Mouse (Mus musculus): Measurements from ENCODE around the gene Maml2.

Maml2 gene

DNA sequence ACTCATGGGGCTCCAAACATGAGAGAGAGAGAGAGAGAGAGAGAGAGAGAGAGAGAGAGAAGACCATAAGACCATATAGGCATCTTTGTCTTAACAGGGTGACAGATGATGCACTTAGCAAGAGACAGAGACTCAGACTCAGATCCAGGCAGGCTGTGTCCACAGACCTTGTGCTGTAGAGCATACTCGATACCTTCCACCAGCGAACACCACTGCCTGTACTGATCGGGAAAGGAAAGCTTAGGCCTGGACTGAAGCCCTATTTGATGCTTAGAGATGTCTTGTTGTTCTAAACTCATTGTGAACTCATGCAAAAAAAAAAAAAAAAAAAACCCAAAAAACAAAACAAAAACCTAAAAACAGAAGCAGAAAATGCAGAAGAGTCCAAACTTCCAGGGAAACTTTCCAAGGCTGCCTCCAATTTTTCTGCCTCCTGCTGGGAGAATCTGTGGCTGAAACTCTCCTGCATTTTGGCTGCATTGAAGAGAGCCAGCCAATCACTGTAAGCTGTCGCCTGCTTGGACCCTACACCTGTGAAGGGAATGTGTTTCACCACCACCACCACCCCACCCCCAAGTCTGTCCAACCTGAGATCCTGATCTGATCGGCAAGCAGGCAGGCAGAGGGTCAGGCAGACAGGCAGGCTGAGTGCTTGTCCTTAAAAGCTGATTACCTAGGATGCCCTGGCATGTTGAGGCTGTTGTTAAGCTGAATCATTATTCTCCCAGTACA, 268.6 kb downstream of the Maml2 start:
- DNase-seq (ENCODE audit: low read depth, low spot score), result no peak

GRCm38 (mm10) chr9:13569023-13569422, 271.3 kb downstream of the Maml2 start:
- DNase-seq (ENCODE audit: low read depth, low spot score), result no peak

- no peak for DNase-seq (ENCODE audit: low read depth, low spot score)
Observed at GRCm38 (mm10) chr9:13572847-13573246, 275.1 kb downstream of the Maml2 start.

GRCm38 (mm10) chr9:13574059-13574458, 276.3 kb downstream of the Maml2 start:
- DNase-seq (ENCODE audit: low read depth, low spot score), result no peak

DNA sequence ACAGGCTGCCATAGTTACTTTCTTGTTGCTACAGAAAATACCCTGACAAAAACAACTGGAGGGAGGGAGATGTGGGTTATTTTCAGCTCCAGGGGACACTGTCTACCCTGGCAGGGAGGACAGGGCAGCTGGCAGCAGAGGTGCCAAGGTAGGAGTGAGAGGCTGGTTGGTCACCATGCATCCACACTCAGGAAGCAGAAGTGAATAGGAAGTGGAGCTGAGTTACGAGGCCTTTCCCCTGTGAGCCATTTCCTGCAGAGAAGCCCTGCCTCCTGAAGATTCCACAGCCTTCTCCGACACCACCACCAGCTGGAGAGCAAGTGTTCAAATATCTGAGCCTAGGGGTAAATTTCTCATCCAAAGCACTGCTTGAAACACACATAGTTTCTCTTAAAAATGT, 277.2 kb downstream of the Maml2 start:
- no peak for DNase-seq (ENCODE audit: low read depth, low spot score)

- no peak for DNase-seq (ENCODE audit: low read depth, low spot score)
Observed at GRCm38 (mm10) chr9:13577150-13577549, 279.4 kb downstream of the Maml2 start.

- no peak for DNase-seq (ENCODE audit: low read depth, low spot score)
Observed at GRCm38 (mm10) chr9:13581184-13581583, 283.4 kb downstream of the Maml2 start.

DNA sequence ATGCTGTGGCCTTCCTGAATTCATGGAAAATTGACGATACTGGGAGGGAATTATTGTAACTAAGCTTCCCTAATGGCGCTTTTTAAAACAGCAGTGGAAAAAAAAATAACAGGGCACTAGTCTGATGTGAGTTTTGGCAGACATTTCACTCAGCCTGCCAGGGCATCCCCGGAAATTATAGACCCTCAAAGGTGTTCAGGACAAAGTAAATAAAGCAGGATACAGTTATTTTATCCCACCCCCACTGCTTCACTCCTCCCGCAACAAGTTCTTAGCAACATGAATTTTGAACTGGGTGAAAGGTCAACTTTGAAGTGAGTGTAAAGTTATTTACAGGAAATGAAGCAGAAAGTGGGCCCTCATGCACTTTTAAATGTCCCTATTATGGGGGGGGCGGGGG, 286.2 kb downstream of the Maml2 start:
- DNase-seq (ENCODE audit: low read depth, low spot score), result no peak

DNA sequence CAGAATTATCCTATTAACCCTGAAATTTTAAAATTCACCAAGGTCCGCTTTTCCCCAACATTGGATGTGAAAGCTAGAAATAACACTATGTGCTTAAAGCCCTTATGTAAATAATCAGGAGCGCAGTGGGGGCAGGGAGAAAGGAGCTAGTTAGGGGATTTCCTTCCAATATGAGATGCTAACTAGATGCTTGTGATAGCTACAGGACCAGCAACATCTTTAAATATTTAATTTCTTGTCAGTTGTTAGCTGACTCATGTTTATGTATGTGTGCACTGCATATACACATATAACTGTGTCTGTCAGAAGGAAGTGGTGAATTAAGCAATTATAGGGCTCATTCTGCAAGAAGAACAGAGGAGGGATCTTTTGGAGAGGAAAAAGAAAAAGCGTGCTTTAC, 286.7 kb downstream of the Maml2 start:
- no peak for DNase-seq (ENCODE audit: low read depth, low spot score)

GRCm38 (mm10) chr9:13587085-13587933, 289.6 kb downstream of the Maml2 start:
- no peak for DNase-seq (ENCODE audit: low read depth, low spot score)

- DNase-seq (ENCODE audit: low read depth, low spot score), result no peak
Observed at GRCm38 (mm10) chr9:13588786-13589185, 291.0 kb downstream of the Maml2 start.

DNA sequence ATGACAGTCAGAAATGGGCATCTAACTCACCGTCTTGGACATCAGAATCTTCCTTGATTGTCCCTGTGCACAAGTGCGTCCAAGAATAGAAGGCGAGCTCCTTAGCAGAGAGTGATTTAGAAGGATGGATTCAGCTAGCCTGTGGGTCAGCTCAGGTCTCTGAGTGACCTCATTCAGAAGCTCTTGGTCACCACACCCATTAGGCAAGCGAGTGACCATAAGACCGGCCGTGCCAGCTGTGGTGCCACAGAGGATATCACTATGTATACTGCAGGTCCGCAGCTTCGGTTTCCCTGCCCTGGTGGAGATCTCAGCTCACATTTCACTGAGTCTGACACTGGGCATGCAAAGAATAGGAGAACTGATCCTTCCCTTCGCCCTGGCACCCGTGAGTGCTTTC, 294.9 kb downstream of the Maml2 start:
- DNase-seq (ENCODE audit: low read depth, low spot score), result no peak

- no peak for DNase-seq (ENCODE audit: low read depth, low spot score)
Observed at GRCm38 (mm10) chr9:13597736-13598135, 300.0 kb downstream of the Maml2 start.

DNA sequence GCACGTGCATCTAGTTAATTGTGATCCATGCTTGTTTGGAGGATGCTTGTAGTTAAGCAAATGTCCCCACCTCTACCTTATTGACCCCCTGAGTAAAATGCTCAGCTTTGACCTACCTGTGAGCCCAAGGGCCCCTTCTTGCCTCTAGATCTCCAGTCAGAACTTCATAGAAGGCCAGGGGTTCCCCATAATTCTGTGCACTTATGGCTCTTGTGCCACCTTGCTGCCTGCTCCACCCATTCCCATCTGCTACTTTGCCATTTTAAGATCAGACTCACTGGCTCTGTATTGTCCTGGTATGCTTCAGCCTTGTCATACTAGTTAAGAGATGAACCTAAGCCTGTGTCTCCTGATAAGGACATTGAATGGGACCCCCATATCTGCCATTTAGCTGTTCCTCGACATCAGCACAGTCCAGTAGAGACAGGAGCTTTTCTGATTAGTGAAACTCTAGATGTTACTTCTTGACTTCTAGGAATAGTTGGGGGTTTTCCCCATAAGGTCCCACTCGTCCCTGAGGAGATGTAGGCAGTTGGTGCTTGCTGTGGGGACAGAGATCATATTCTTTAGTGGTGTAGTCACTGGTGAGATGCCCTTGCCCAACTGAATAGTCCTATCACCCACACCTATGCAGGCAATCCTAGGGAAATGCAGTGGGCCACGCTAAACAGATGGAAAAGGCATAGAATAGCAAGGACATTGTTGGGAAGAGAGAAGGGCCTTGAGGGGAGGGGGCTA, 301.0 kb downstream of the Maml2 start:
- no peak for DNase-seq (ENCODE audit: low read depth, low spot score)

GRCm38 (mm10) chr9:13599334-13599614, 301.5 kb downstream of the Maml2 start:
- DNase-seq (ENCODE audit: low read depth, low spot score), result no peak

DNA sequence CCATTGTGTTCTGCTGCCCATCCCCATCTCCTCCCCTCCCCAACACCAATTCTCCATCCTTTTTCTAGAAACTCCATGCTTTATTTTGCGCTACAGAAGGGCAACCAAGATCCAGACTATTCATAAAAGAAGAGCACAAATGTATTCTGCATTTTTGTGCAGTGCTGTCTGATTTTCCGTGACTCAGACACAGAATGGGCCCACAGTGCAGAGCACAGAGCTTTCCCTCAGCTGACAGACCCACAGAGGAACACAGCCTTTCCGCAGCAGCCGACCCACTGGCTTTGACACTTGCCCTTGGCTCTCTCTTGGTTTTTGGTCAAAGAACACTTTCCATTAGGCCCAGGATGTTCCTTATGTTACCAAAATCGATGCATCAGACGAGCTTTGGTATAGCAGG, 302.0 kb downstream of the Maml2 start:
- DNase-seq (ENCODE audit: low read depth, low spot score), result no peak

DNA sequence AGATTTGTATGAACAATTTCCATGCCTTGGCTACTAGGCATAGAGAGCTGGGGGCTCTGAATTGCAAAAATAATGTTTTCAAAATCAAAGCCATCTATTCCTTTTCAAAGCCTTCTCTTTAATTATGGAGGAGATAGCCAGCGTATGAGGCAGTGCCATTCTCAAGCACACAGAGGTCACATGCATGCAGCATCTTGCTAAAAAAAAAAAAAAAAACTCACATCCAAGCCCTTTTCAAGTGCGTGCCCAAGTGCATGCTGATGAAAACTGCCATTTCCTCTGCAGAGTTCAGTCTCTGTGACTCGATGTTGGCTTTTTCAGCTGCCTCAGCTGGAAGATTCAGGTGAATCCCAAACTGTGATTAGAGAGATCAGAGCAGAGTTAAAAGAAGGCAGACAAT, 304.0 kb downstream of the Maml2 start:
- DNase-seq (ENCODE audit: low read depth, low spot score), result no peak

DNA sequence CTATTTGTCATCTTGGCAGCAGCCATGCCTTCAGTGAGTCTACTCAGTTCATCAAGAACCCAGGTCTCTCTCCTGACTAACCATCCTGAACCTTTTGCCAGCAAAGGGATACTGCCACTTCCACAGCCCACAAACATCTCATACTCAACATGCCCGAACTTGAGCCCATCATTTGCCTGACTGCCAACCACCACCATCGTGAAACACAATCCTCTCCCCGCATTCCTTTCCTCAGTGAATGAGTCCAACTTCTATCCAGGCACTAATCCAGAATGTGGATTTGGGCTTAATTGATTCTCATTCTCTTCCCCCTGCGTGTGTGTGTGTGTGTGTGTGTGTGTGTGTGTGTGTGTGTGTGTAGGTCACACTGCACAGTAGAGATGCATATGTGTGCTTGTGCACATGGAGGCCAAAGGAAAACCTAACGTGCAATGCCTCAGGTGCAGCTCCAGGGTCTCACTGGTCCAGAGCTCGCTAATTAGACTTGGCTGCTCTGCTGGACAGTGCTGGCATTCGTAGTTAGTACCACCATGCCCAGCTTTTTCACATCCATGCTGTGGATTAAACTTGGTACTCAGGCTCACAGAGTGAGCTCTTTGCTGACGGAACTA, 305.9 kb downstream of the Maml2 start:
- DNase-seq (ENCODE audit: low read depth, low spot score), result no peak

GRCm38 (mm10) chr9:13607609-13608185, 309.9 kb downstream of the Maml2 start:
- DNase-seq (ENCODE audit: low read depth, low spot score), result no peak

- DNase-seq (ENCODE audit: low read depth, low spot score), result no peak
Observed at GRCm38 (mm10) chr9:13608532-13609071, 310.8 kb downstream of the Maml2 start.

DNA sequence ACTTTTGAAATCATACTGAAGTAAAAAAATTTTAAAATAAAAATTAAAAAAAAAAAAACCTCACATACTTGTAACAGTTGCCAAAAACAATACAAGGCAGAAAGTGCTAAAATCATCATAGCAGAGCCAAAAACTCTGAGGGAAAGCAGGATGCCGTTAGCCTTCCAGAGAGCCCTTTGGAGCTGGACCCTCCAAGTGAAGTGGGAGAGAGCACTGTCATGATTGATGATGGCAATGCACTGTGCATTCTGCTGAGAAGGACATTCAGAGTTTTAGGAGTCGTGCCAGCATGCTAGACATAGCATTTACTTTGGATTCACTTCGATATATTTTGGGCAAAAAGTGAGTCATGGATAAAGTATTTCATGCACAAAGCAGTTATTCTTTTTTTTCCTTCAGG, 313.8 kb downstream of the Maml2 start:
- DNase-seq (ENCODE audit: low read depth, low spot score), result no peak

DNA sequence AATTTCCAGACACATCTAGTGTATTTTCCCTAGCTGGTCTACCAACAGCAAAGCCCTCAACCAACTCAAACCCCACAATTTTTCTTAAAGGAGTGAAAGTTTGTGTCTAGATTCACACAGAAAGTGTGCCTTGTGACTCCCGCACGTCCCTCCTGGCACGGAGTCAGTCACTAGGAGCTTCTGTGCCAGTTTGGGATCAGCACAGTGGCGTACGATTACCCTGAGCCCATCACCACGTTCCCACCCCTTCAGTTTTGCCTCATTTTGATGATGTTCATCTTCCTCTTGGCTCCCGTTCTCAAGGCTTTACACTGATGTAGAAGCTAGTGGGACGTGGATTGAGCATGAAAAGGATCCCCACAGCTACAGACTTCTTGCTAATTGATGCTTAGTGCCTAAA, 314.6 kb downstream of the Maml2 start:
- no peak for DNase-seq (ENCODE audit: low read depth, low spot score)
